Mouse (Mus musculus): ENCODE results near the gene Arhgap25. TPM values are rescaled to one million over a fixed set of nuclear protein-coding genes. Genes with fewer than 3 reads are reported as not detected.

Gene Arhgap25
- polyA plus RNA-seq, 1 experiment from 2014 or later, result 2.5 TPM

DNA sequence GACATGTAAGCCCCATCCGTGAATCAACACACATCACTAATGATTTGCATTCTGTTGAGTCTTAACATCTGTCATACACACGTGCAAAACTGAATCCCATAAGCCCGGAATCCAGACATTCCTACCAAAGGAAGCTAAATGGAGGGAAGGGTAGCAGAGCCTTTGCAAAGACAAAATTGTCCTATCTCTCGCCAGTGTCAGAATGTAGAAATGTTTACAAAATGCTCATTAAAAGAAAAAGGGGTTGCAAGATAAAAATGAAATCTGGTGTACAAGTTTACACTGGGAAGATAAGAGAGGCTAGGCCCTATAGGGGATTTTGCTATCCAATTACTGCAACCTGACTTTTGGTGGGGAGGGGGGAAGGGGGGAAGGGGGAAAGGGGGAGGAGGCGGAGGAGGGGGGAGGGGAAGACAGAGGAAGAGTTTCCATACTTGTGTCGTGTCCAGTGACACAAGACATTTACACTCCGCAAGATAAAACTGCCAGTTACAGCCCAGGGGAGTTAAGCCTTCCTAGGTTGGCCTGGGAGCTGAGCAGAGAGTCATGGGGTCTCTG, 104.5 kb downstream of the Arhgap25 start, which contains the start of gene Bmp10:
Gene Bmp10 (plus strand): TSS at position 508 of the 558 bp plus-strand sequence.
- no peaks in the 10 kb centered on the region for H3K36me3 ChIP-seq (ENCODE audit: control insufficient read depth, insufficient read depth, low read length)
- no peak within 1 kb of the TSS for H3K4me2 ChIP-seq (ENCODE audit: low read depth)
- no peak within 1 kb of the TSS for H3K4me3 ChIP-seq (ENCODE audit: low read depth, low read length)
- no peaks in the 10 kb centered on the region for H3K4me1 ChIP-seq (ENCODE audit: control insufficient read depth, insufficient read depth, low read length)
- H3K27ac ChIP-seq (ENCODE audit: low read depth, low read length), result no peak within 1 kb of the TSS
- H3K9me3 ChIP-seq (ENCODE audit: control insufficient read depth, low read length), result no peaks in the 10 kb centered on the region
- H3K9ac ChIP-seq (ENCODE audit: low read length), result no peak within 1 kb of the TSS
- H3K27me3 ChIP-seq (ENCODE audit: control insufficient read depth, insufficient read depth, low read length), result no peaks in the 10 kb centered on the region
- WGBS, result 87% methylated on average over 6 of the region's 7 CpGs
- ATAC-seq (ENCODE audit: insufficient read depth, low FRiP score, low TSS enrichment) (no peak), DNase-seq (ENCODE audit: low spot score) (no peak)

DNA sequence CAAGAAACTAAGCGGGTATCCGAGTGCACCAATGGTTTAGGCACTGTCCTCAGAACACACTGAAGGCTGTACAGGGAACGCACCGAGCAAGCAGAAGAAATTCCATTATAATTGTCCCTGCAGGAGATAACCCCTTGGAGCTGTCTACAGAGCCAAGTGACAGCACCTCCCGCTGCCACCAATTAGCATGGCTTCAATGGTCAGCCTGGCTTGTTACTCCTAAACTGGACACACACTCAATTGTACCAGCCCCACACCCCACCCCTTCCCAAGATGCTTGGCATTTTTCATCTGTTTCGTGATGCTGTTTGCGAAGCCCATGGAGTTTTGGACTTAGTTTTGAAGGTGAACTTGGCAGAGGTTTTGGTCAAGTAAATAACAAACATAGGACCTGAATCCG, 105.4 kb downstream of the Arhgap25 start:
- DNase-seq (ENCODE audit: low spot score) (no peak), ATAC-seq (ENCODE audit: insufficient read depth, low FRiP score, low TSS enrichment) (no peak)
- Histone ChIP-seq H3K4me1 (ENCODE audit: control insufficient read depth, insufficient read depth, low read length) (no peaks in the 10 kb centered on the region), H3K27me3 (ENCODE audit: control insufficient read depth, insufficient read depth, low read length) (no peaks in the 10 kb centered on the region), H3K9me3 (ENCODE audit: control insufficient read depth, low read length) (no peaks in the 10 kb centered on the region), H3K27ac (ENCODE audit: low read depth, low read length) (no peak overlapping the region), H3K9ac (ENCODE audit: low read length) (no peak overlapping the region), H3K36me3 (ENCODE audit: control insufficient read depth, insufficient read depth, low read length) (no peaks in the 10 kb centered on the region), H3K4me3 (ENCODE audit: low read depth, low read length) (no peak overlapping the region), H3K4me2 (ENCODE audit: low read depth) (no peak overlapping the region)
- 77% methylated on average over 8 of the region's 8 CpGs for WGBS

DNA sequence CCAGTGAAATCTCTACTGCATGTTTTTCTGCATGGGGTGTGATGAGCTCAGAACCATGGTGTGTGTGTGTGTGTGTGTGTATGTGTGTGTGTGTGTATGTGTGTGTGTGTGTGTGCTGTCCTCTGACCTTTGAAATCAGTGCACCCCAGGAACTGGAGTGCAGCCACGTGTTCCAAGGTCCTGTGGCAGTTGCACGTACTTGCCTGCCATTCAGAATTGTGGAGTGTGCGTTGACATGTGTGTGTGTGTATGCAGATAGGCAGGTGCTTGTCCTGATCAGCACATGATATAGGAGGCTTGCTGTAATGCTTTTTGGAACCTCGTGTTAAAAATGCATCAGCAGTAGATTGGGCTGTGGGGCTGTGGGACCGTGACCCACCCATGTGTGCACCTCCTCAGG, 106.1 kb downstream of the Arhgap25 start:
- Histone ChIP-seq H3K9ac (ENCODE audit: low read length) (no peak overlapping the region), H3K4me1 (ENCODE audit: control insufficient read depth, insufficient read depth, low read length) (no peaks in the 10 kb centered on the region), H3K27ac (ENCODE audit: low read depth, low read length) (no peak overlapping the region), H3K9me3 (ENCODE audit: control insufficient read depth, low read length) (no peaks in the 10 kb centered on the region), H3K36me3 (ENCODE audit: control insufficient read depth, insufficient read depth, low read length) (no peaks in the 10 kb centered on the region), H3K4me3 (ENCODE audit: low read depth, low read length) (no peak overlapping the region), H3K27me3 (ENCODE audit: control insufficient read depth, insufficient read depth, low read length) (no peaks in the 10 kb centered on the region), H3K4me2 (ENCODE audit: low read depth) (no peak overlapping the region)
- ATAC-seq (ENCODE audit: insufficient read depth, low FRiP score, low TSS enrichment) (no peak), DNase-seq (ENCODE audit: low spot score) (no peak)
- 83% methylated on average over 5 of the region's 5 CpGs for WGBS

DNA sequence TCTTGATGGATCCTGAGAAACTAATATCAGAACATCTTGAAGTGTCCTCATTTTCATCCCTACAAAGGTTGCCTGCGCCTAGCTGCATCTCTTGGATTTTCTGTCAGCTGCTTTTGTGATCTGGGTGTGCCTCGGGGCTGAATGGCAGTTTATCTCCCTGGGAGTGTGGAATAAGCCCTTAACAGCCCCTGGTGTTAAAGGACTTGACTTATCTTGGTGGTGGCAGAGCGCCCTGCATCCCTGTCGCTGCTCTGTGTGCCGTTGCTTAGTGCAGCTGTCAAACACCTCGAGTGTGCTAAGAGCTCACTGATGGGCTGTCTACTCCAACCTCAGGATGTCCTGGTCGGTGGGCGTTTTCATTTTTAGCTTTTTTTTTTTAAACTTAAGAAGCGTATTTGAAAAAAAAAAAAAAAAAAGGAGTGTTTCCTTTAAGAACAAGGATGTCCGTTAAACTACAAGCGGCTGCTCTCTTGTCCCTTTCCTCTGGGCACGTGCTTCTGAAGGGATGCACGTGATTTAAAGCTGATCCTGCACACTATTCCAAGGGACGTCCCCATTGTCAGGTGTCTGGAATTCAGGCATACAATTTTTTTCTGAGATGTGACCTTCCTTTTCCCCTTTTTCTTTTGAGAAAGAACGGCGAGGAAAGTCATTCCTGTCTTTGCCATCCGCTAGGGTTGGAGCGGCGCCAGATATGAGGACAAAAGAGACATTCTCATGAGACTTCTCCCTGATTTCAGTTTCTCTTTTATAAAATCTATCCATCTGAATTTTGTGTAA, 108.8 kb downstream of the Arhgap25 start:
- Histone ChIP-seq H3K9ac (ENCODE audit: low read length) (no peak overlapping the region), H3K4me3 (ENCODE audit: low read depth, low read length) (no peak overlapping the region), H3K27ac (ENCODE audit: low read depth, low read length) (no peak overlapping the region), H3K27me3 (ENCODE audit: control insufficient read depth, insufficient read depth, low read length) (no peaks in the 10 kb centered on the region), H3K4me2 (ENCODE audit: low read depth) (no peak overlapping the region), H3K9me3 (ENCODE audit: control insufficient read depth, low read length) (no peaks in the 10 kb centered on the region), H3K4me1 (ENCODE audit: control insufficient read depth, insufficient read depth, low read length) (no peaks in the 10 kb centered on the region), H3K36me3 (ENCODE audit: control insufficient read depth, insufficient read depth, low read length) (no peaks in the 10 kb centered on the region)
- DNase-seq (ENCODE audit: low spot score) (no peak), ATAC-seq (ENCODE audit: insufficient read depth, low FRiP score, low TSS enrichment) (no peak)
- WGBS, result 75% methylated on average over 19 of the region's 19 CpGs

DNA sequence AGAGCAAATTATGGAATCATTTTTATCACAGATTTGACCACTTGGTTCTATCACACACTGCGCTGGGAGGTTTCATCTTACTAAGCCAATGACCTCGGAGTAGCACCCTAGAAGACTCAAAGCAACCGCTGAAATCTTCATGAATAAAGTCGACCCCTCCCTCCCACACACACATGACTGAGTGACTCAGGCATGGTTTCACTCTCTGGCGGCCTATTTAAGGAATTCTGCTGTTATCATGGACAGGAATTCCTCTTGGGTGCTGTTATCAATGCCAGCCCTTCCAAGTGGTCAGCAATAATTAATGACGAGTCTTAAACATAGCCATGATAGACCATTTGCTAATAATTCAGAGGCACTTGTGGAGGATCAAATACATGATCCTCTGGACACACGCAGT, 110.8 kb downstream of the Arhgap25 start:
- ATAC-seq (ENCODE audit: insufficient read depth, low FRiP score, low TSS enrichment), result no peak

DNA sequence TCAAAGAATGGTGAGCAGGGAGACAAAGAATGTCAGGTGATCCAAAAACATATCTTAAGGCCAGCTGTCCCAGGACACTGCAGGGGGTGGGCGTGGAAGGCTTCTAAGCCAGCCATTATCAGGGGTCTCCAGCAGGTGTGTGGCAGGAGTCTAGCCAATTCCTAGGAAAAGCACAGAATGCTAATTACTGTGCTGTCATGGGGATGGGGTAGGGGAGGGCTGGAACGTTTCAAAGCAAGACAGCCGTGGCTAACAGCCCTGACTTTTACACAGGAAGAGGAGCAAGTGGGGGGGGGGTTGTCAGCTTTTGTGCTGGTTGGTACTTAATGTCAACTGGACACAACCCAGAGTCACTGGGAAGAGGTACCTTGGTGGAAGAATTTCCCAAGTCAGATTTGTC, 121.0 kb downstream of the Arhgap25 start:
- H3K4me3 ChIP-seq (ENCODE audit: low read depth, low read length), result no peak overlapping the region
- H3K4me1 ChIP-seq (ENCODE audit: control insufficient read depth, insufficient read depth, low read length), result no peaks in the 10 kb centered on the region
- H3K36me3 ChIP-seq (ENCODE audit: control insufficient read depth, insufficient read depth, low read length), result no peaks in the 10 kb centered on the region
- H3K4me2 ChIP-seq (ENCODE audit: low read depth), result no peak overlapping the region
- ATAC-seq (ENCODE audit: insufficient read depth, low FRiP score, low TSS enrichment) (no peak), DNase-seq (ENCODE audit: low spot score) (no peak)
- H3K27me3 ChIP-seq (ENCODE audit: control insufficient read depth, insufficient read depth, low read length), result no peaks in the 10 kb centered on the region
- WGBS, result 37% methylated on average over 3 of the region's 3 CpGs
- no peaks in the 10 kb centered on the region for H3K9me3 ChIP-seq (ENCODE audit: control insufficient read depth, low read length)
- no peak overlapping the region for H3K9ac ChIP-seq (ENCODE audit: low read length)
- H3K27ac ChIP-seq (ENCODE audit: low read depth, low read length), result no peak overlapping the region

More for the DNA sequence above, 110.8 kb downstream of the Arhgap25 start:
- Histone ChIP-seq H3K36me3 (ENCODE audit: control insufficient read depth, insufficient read depth, low read length) (no peaks in the 10 kb centered on the region), H3K27ac (ENCODE audit: low read depth, low read length) (no peak overlapping the region), H3K4me3 (ENCODE audit: low read depth, low read length) (no peak overlapping the region), H3K4me2 (ENCODE audit: low read depth) (no peak overlapping the region), H3K27me3 (ENCODE audit: control insufficient read depth, insufficient read depth, low read length) (no peaks in the 10 kb centered on the region), H3K9ac (ENCODE audit: low read length) (no peak overlapping the region), H3K4me1 (ENCODE audit: control insufficient read depth, insufficient read depth, low read length) (no peaks in the 10 kb centered on the region), H3K9me3 (ENCODE audit: control insufficient read depth, low read length) (no peaks in the 10 kb centered on the region)
- no peak for DNase-seq (ENCODE audit: low spot score)
- WGBS, result 86% methylated on average over 7 of the region's 7 CpGs

Other genes starting within 250 kb of the Arhgap25 start
- gene Antxr1, start 197.4 kb downstream of the Arhgap25 start, polyA plus RNA-seq (2014; fragmentation: Nextera tagmentation; extraction: Ambion mirVana), result 6.0 and 8.7 TPM in 2 replicates
- gene Gkn1, start 182.3 kb downstream of the Arhgap25 start, polyA plus RNA-seq (2014; fragmentation: Nextera tagmentation; extraction: Ambion mirVana), result not detected in 2 replicates
- gene Gkn2, start 159.9 kb downstream of the Arhgap25 start, polyA plus RNA-seq (2014; fragmentation: Nextera tagmentation; extraction: Ambion mirVana), result not detected in 2 replicates
- gene Gkn3, start 144.3 kb downstream of the Arhgap25 start, polyA plus RNA-seq (2014; fragmentation: Nextera tagmentation; extraction: Ambion mirVana), result 0.39 TPM in 1 of 2 replicates, not detected in the other
- gene Bmp10, start 104.3 kb downstream of the Arhgap25 start, polyA plus RNA-seq (2014; fragmentation: Nextera tagmentation; extraction: Ambion mirVana), result not detected in 2 replicates
- gene Prokr1, start 57.5 kb upstream of the Arhgap25 start, polyA plus RNA-seq (2014; fragmentation: Nextera tagmentation; extraction: Ambion mirVana), result 3.4 and 3.6 TPM in 2 replicates
- gene Aplf, start 138.9 kb upstream of the Arhgap25 start, polyA plus RNA-seq (2014; fragmentation: Nextera tagmentation; extraction: Ambion mirVana), result 14.9 and 15.4 TPM in 2 replicates
- 6.2 and 6.4 TPM in 2 replicates for gene Efcc1, start 197.6 kb upstream of the Arhgap25 start, polyA plus RNA-seq (2014; fragmentation: Nextera tagmentation; extraction: Ambion mirVana)
- 2.6 and 4.3 TPM in 2 replicates for gene Gp9, start 244.8 kb upstream of the Arhgap25 start, polyA plus RNA-seq (2014; fragmentation: Nextera tagmentation; extraction: Ambion mirVana)